Mouse (Mus musculus) MEL (cell line): ENCODE data around the gene Tmprss7. TPM values are rescaled to one million over a fixed set of nuclear protein-coding genes. Genes with fewer than 3 reads are reported as not detected.

Experiments used
- DNase-seq: peaks from one replicate; pipeline ENCODE4 v3.0.0; 2011; ENCODE audit warnings: low read depth, low spot score
- H3K27ac ChIP-seq: 2 replicates; pipeline ENCODE4 v1.5.1; 2012; ENCODE audit warnings: low read depth, mild to moderate bottlenecking, control low read depth, low read length, moderate library complexity; ENCODE audit not compliant: control insufficient read depth
- H3K27me3 ChIP-seq, 2 experiments: fragments of 150-350 bp in 1 of 2; sonication (generic) in 1 of 2; 2 replicates each; pipeline ENCODE4 v1.6.1; 2012; ENCODE audit warnings: low read length in 2 of 2, mild to moderate bottlenecking in 2 of 2, improper control_type of control experiment in 1 of 2, moderate library complexity in 1 of 2; ENCODE audit not compliant: insufficient read depth in 2 of 2, control insufficient read depth in 1 of 2
- H3K36me3 ChIP-seq, 2 experiments: 2 replicates each; pipeline ENCODE4 v1.6.1; 2012 to 2014; ENCODE audit warnings: low read length in 2 of 2, improper control_type of control experiment in 1 of 2, inconsistent platforms in 1 of 2, mild to moderate bottlenecking in 1 of 2; ENCODE audit not compliant: insufficient read depth in 2 of 2, control insufficient read depth in 1 of 2
- H3K4me1 ChIP-seq, 2 experiments: fragments of 150-350 bp in 1 of 2; sonication (generic) in 1 of 2; 2 replicates each; pipeline ENCODE4 v1.6.1; 2012; ENCODE audit warnings: low read length in 2 of 2, improper control_type of control experiment in 1 of 2, mild to moderate bottlenecking in 1 of 2; ENCODE audit not compliant: insufficient read depth in 2 of 2, control insufficient read depth in 1 of 2
- H3K4me3 ChIP-seq, 2 experiments: fragments of 150-350 bp in 1 of 2; sonication (generic) in 1 of 2; 2 replicates each; pipeline ENCODE4 v1.5.1; 2012; ENCODE audit warnings: low read depth in 2 of 2, low read length in 2 of 2, mild to moderate bottlenecking in 2 of 2, moderate library complexity in 2 of 2, control low read depth in 1 of 2, improper control_type of control experiment in 1 of 2; ENCODE audit not compliant: control insufficient read depth in 1 of 2, insufficient read depth in 1 of 2
- H3K79me2 ChIP-seq: 2 replicates; pipeline ENCODE4 v1.6.1; 2012; ENCODE audit warnings: mild to moderate bottlenecking, low read length, moderate library complexity; ENCODE audit not compliant: control insufficient read depth, poor library complexity, insufficient read depth
- H3K9ac ChIP-seq: 2 replicates; pipeline ENCODE4 v1.6.1; 2012; ENCODE audit warnings: low read depth, mild to moderate bottlenecking, control low read depth, low read length, moderate library complexity; ENCODE audit not compliant: control insufficient read depth, poor library complexity, severe bottlenecking
- H3K9me3 ChIP-seq: fragments of 150-350 bp; sonication (generic); replicated peaks from 2 replicates; pipeline ENCODE4 v1.6.1; 2012; ENCODE audit warnings: mild to moderate bottlenecking, low read length, improper control_type of control experiment, moderate library complexity; ENCODE audit not compliant: insufficient read depth
- BHLHE40 ChIP-seq: IDR thresholded peaks from 2 replicates; pipeline ENCODE4 v1.6.1; 2012; ENCODE audit warnings: low read depth, mild to moderate bottlenecking, inconsistent platforms, low read length, improper control_type of control experiment, borderline replicate concordance
- CHD1 ChIP-seq: IDR thresholded peaks from 2 replicates; pipeline ENCODE4 v1.6.1; 2012; ENCODE audit warnings: low read depth, mild to moderate bottlenecking, inconsistent platforms, low read length, improper control_type of control experiment
- E2F4 ChIP-seq: IDR thresholded peaks from 2 replicates; pipeline ENCODE4 v1.6.1; 2011; ENCODE audit warnings: low read depth, low read length, improper control_type of control experiment, borderline replicate concordance
- ELF1 ChIP-seq: IDR thresholded peaks from 2 replicates; pipeline ENCODE4 v1.6.1; 2014; ENCODE audit warnings: low read depth, mild to moderate bottlenecking, inconsistent platforms, low read length, improper control_type of control experiment, moderate library complexity
- GABPA ChIP-seq: IDR thresholded peaks from 2 replicates; pipeline ENCODE4 v1.6.1; 2012; ENCODE audit warnings: low read depth, mild to moderate bottlenecking, inconsistent platforms, low read length, improper control_type of control experiment, moderate library complexity
- HCFC1 ChIP-seq: IDR thresholded peaks from 2 replicates; pipeline ENCODE4 v1.6.1; 2012; ENCODE audit warnings: low read depth, mild to moderate bottlenecking, inconsistent platforms, low read length, improper control_type of control experiment, moderate library complexity
- JUND ChIP-seq: IDR thresholded peaks from 2 replicates; pipeline ENCODE4 v1.6.1; 2011; ENCODE audit warnings: low read depth, mild to moderate bottlenecking, improper control_type of control experiment, low read length
- MAFK ChIP-seq: IDR thresholded peaks from 2 replicates; pipeline ENCODE4 v1.6.1; 2011; ENCODE audit warnings: low read depth, mild to moderate bottlenecking, low read length, improper control_type of control experiment, borderline replicate concordance
- MAZ ChIP-seq: IDR thresholded peaks from 2 replicates; pipeline ENCODE4 v1.6.1; 2012; ENCODE audit warnings: low read depth, mild to moderate bottlenecking, inconsistent platforms, low read length, improper control_type of control experiment
- NELFE ChIP-seq: IDR thresholded peaks from 2 replicates; pipeline ENCODE4 v1.6.1; 2011; ENCODE audit warnings: low read depth, low read length, improper control_type of control experiment
- NRF1 ChIP-seq: IDR thresholded peaks from 2 replicates; pipeline ENCODE4 v1.6.1; 2014; ENCODE audit warnings: low read depth, mild to moderate bottlenecking, inconsistent platforms, low read length, improper control_type of control experiment, moderate library complexity; ENCODE audit not compliant: poor library complexity, insufficient read depth, severe bottlenecking
- POLR2A ChIP-seq, 2 experiments: IDR thresholded peaks; 2 replicates each; pipeline ENCODE4 v1.6.1; 2011 to 2012; ENCODE audit warnings: low read length in 2 of 2, mild to moderate bottlenecking in 2 of 2, control low read depth in 1 of 2, improper control_type of control experiment in 1 of 2, low read depth in 1 of 2, moderate library complexity in 1 of 2; ENCODE audit not compliant: control insufficient read depth in 1 of 2, insufficient read depth in 1 of 2, poor library complexity in 1 of 2
- POLR2AphosphoS2 ChIP-seq: IDR thresholded peaks from 2 replicates; pipeline ENCODE4 v1.6.1; 2011; ENCODE audit warnings: low read length, improper control_type of control experiment
- RCOR1 ChIP-seq: IDR thresholded peaks from 2 replicates; pipeline ENCODE4 v1.6.1; 2012; ENCODE audit warnings: low read depth, mild to moderate bottlenecking, inconsistent platforms, low read length, improper control_type of control experiment
- SIN3A ChIP-seq: IDR thresholded peaks from 2 replicates; pipeline ENCODE4 v1.6.1; 2012; ENCODE audit warnings: low read length, improper control_type of control experiment, inconsistent platforms
- TAL1 ChIP-seq: IDR thresholded peaks from 2 replicates; pipeline ENCODE4 v1.6.1; 2012; ENCODE audit warnings: mild to moderate bottlenecking, inconsistent platforms, low read length, moderate library complexity, mixed read lengths
- ZNF384 ChIP-seq: IDR thresholded peaks from 2 replicates; pipeline ENCODE4 v1.6.1; 2012; ENCODE audit warnings: low read depth, mild to moderate bottlenecking, inconsistent platforms, low read length, improper control_type of control experiment
- polyA plus RNA-seq, 2 experiments: library from polyadenylated mRNA; stranded (reverse) in 1 of 2; unstranded in 1 of 2; fragments of >175 nt in 1 of 2; fragments of >200 nt in 1 of 2; gene quantifications; 2 replicates each; pipeline versions ENCODE4 v1.2.1 to v1.2.4; 2012; ENCODE audit warnings: low replicate concordance in 2 of 2, low read depth in 1 of 2; ENCODE audit not compliant: insufficient read length in 2 of 2, insufficient read depth in 1 of 2, missing spikeins in 1 of 2
- total RNA-seq: library from RNA; depleted of rRNA; stranded (reverse); fragments of 300-350 nt; gene quantifications from 2 replicates; pipeline ENCODE4 v1.2.3, GENCODE M21; 2012

Tmprss7 gene
- total and polyA plus RNA-seq, 3 experiments = 0.04 TPM; not detected in 1

DNA sequence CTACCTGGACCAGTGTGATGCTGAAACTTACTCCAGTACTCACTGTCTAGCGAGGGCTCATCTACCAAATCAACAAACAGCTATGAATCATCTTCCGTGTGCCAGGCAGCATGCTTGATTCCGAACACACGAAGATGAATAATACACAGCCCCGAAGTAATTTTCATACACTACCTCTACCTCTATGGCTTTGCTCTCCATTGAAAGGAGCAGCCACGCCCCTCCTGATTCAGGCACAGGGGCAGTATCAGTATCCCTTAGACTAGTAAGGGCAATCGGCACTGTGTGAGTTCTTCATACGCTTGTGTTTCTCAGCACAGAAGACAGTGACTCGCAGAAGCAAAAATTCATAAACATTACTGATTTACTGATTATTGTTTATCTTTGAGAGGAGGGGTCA lies 39.0 kb downstream of the Tmprss7 start:
- TF ChIP-seq ZNF384 (no peak), NELFE (no peak), ELF1 (no peak), RCOR1 (no peak), POLR2A (IDR thresholded peaks at IDR 0.05; ENCODE audit: control insufficient read depth in 1 of 2, insufficient read depth in 1 of 2, low read depth in 1 of 2, low read length in 2 of 2, poor library complexity in 1 of 2) (no peak), TAL1 (no peak), MAZ (no peak), MAFK (no peak), NRF1 (no peak), GABPA (no peak), HCFC1 (no peak), POLR2AphosphoS2 (no peak), JUND (no peak)
- no peak for DNase-seq
- Histone ChIP-seq H3K27ac (no peak overlapping the region), H3K9ac (no peak overlapping the region), H3K79me2 (no peaks in the 10 kb centered on the region), H3K27me3 (no peaks in the 10 kb centered on the region), H3K36me3 (peaks cover 0 to 5% of the 10 kb centered on the region in 2 experiments; a peak in 1 of 4 replicates), H3K9me3 (no peaks in the 10 kb centered on the region), H3K4me1 (peaks cover 4 to 7% of the 10 kb centered on the region in 2 experiments), H3K4me3 (no peak overlapping the region)

DNA sequence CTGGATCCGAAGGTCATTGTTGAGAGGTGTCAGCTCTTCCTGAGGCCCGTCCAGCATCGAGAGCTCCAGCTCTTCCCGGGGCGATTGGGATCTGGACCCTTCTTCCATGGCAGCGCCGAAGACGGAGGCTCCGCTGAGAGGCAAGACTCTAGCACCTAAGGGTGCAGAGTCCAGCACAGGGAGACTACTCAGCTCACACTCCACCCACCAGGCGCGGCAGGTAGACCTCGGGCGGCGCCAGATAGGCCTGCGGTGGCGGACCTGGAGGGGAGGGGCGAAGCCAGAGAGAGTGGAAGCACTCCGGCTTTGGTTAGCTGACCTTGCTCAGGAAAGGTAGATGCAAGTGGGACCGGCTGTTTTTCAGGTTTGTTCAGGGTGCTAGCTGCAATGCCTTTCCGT lies 39.5 kb downstream of the Tmprss7 start, which contains the start of gene BC016579:
Gene BC016579, minus strand, starts transcription at position 135 of the 399 bp plus-strand sequence.
- Histone ChIP-seq H3K9me3 (no peaks in the 10 kb centered on the region), H3K36me3 (peaks cover 0 to 5% of the 10 kb centered on the region in 2 experiments; a peak in 1 of 4 replicates), H3K79me2 (no peaks in the 10 kb centered on the region), H3K27ac (no peak within 1 kb of the TSS), H3K27me3 (no peaks in the 10 kb centered on the region), H3K4me3 (no peak within 1 kb of the TSS), H3K9ac (no peak within 1 kb of the TSS), H3K4me1 (peaks cover 4 to 7% of the 10 kb centered on the region in 2 experiments)
- no peak for DNase-seq
- no peak for TF ChIP-seq MAFK
- no peak for TF ChIP-seq E2F4
- no peak for TF ChIP-seq MAZ
- TF ChIP-seq CHD1 = no peak
- TF ChIP-seq POLR2AphosphoS2 = no peak
- no peak for TF ChIP-seq POLR2A (IDR thresholded peaks at IDR 0.05; ENCODE audit: control insufficient read depth in 1 of 2, insufficient read depth in 1 of 2, low read depth in 1 of 2, low read length in 2 of 2, poor library complexity in 1 of 2)
- TF ChIP-seq BHLHE40 = no peak
- no peak for TF ChIP-seq NRF1
- no peak for TF ChIP-seq SIN3A
